Mouse (Mus musculus): ENCODE measurements around the gene Ldb3. TPM values are rescaled to one million over a fixed set of nuclear protein-coding genes. Genes with fewer than 3 reads are reported as not detected.

The Ldb3 gene
- polyA plus RNA-seq, 1 experiment, result 1.1 TPM

- no peak overlapping the region for H3K27ac ChIP-seq (ENCODE audit: control insufficient read depth, insufficient read depth, low read depth, low read length, poor library complexity)
- H3K4me1 ChIP-seq (ENCODE audit: control insufficient read depth, insufficient read depth, low read length), result no peaks in the 10 kb centered on the region
- WGBS, result 80% methylated on average over 17 of the region's 17 CpGs
- no peak overlapping the region for H3K4me3 ChIP-seq (replicated peaks; ENCODE audit: control insufficient read depth, low read depth, low read length)
- TF ChIP-seq POLR2A (IDR thresholded peaks at IDR 0.05; ENCODE audit: borderline replicate concordance, control insufficient read depth, low read depth, low read length), result no peak
- TF ChIP-seq CTCF (IDR thresholded peaks at IDR 0.05; ENCODE audit: control insufficient read depth, insufficient read depth, low read length), result no peak
Observed at GRCm38 (mm10) chr14:34571610-34572387, 16.7 kb downstream of the Ldb3 start.

DNA sequence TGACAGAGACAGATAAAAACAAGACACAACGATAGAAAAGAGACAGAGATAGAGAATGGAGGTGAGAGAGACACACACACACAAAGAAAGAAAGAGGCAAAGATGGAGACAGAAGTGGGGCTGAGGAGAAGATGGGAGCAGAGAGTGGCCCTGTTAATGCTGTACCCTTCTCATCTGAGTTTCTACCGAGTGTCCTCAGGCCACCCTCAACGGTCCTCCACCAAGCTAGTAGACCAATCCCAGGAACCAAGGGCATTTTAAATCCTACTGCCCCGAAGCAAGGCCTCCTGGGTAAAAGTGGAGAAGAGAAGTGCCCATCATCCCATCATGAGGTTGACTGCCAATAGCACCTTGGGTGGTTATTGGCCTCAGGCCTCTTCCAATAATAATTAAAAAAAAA lies 17.6 kb downstream of the Ldb3 start:
- TF ChIP-seq CTCF (IDR thresholded peaks at IDR 0.05; ENCODE audit: control insufficient read depth, insufficient read depth, low read length) (no peak), POLR2A (IDR thresholded peaks at IDR 0.05; ENCODE audit: borderline replicate concordance, control insufficient read depth, low read depth, low read length) (no peak)
- WGBS, result 65% methylated on average over 4 of the region's 4 CpGs

DNA sequence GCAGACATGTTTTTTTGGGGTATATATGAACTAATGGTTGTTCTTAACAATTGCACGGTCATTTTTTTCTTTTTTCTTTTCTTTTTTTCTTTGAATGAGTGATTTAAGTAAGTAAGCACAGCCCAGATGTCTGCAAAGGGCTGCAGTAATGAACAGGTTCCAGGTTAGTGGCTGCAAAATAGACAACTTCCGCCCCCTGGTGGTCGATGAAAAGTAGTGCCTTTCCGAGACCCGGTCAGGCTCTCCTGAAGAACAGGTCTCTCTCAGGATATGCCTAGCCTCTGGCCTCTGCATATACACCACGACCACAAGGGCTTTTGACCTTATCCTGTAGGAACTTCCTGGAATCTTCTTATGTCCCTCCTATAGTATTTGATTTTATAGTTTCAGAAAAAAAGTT lies 18.2 kb downstream of the Ldb3 start:
- Histone ChIP-seq H3K27ac (ENCODE audit: control insufficient read depth, insufficient read depth, low read depth, low read length, poor library complexity) (no peak overlapping the region), H3K4me1 (ENCODE audit: control insufficient read depth, insufficient read depth, low read length) (no peaks in the 10 kb centered on the region), H3K4me3 (replicated peaks; ENCODE audit: control insufficient read depth, low read depth, low read length) (no peak overlapping the region)
- TF ChIP-seq CTCF (IDR thresholded peaks at IDR 0.05; ENCODE audit: control insufficient read depth, insufficient read depth, low read length) (peak; percentile 72), POLR2A (IDR thresholded peaks at IDR 0.05; ENCODE audit: borderline replicate concordance, control insufficient read depth, low read depth, low read length) (no peak)
- 2% methylated on average over 6 of the region's 6 CpGs for WGBS

More for the DNA sequence above, 17.6 kb downstream of the Ldb3 start:
- H3K4me1 ChIP-seq (ENCODE audit: control insufficient read depth, insufficient read depth, low read length), result no peaks in the 10 kb centered on the region
- no peak overlapping the region for H3K4me3 ChIP-seq (replicated peaks; ENCODE audit: control insufficient read depth, low read depth, low read length)
- no peak overlapping the region for H3K27ac ChIP-seq (ENCODE audit: control insufficient read depth, insufficient read depth, low read depth, low read length, poor library complexity)

- no peak for TF ChIP-seq CTCF (IDR thresholded peaks at IDR 0.05; ENCODE audit: control insufficient read depth, insufficient read depth, low read length)
- no peak for TF ChIP-seq POLR2A (IDR thresholded peaks at IDR 0.05; ENCODE audit: borderline replicate concordance, control insufficient read depth, low read depth, low read length)
- H3K27ac ChIP-seq (ENCODE audit: control insufficient read depth, insufficient read depth, low read depth, low read length, poor library complexity), result no peak overlapping the region
- no peaks in the 10 kb centered on the region for H3K4me1 ChIP-seq (ENCODE audit: control insufficient read depth, insufficient read depth, low read length)
- 27% methylated on average over 27 of the region's 27 CpGs for WGBS
- no peak overlapping the region for H3K4me3 ChIP-seq (replicated peaks; ENCODE audit: control insufficient read depth, low read depth, low read length)
Observed at GRCm38 (mm10) chr14:34569534-34570194, 18.8 kb downstream of the Ldb3 start.

- TF ChIP-seq CTCF (IDR thresholded peaks at IDR 0.05; ENCODE audit: control insufficient read depth, insufficient read depth, low read length), result no peak
- no peak for TF ChIP-seq POLR2A (IDR thresholded peaks at IDR 0.05; ENCODE audit: borderline replicate concordance, control insufficient read depth, low read depth, low read length)
- no peak overlapping the region for H3K27ac ChIP-seq (ENCODE audit: control insufficient read depth, insufficient read depth, low read depth, low read length, poor library complexity)
- WGBS, result 79% methylated on average over 4 of the region's 4 CpGs
- H3K4me3 ChIP-seq (replicated peaks; ENCODE audit: control insufficient read depth, low read depth, low read length), result no peak overlapping the region
- no peaks in the 10 kb centered on the region for H3K4me1 ChIP-seq (ENCODE audit: control insufficient read depth, insufficient read depth, low read length)
Observed at GRCm38 (mm10) chr14:34568626-34569025, 19.9 kb downstream of the Ldb3 start.

DNA sequence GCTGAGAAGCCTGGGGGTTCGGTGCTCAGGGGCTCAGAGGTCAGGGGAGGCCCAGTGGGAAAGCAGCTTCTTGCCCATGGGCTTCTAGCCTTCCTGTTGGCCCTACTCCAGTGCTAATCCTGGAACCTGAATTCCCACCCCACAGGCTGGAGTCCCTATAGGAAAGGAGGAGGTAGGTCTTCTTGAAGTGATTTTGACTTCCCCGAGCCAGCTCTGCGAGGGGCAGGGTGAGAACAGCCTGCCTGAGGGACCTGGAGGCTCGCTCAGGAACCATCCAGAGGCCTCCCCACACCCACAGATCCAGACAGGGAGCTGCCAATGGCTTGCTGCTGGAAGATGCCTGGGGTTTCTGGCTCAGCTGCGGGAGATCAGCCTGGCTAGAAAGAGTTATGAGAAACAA lies 20.8 kb downstream of the Ldb3 start:
- WGBS, result 68% methylated on average over 5 of the region's 5 CpGs
- no peak overlapping the region for H3K4me3 ChIP-seq (replicated peaks; ENCODE audit: control insufficient read depth, low read depth, low read length)
- H3K27ac ChIP-seq (ENCODE audit: control insufficient read depth, insufficient read depth, low read depth, low read length, poor library complexity), result no peak overlapping the region
- no peaks in the 10 kb centered on the region for H3K4me1 ChIP-seq (ENCODE audit: control insufficient read depth, insufficient read depth, low read length)
- TF ChIP-seq CTCF (IDR thresholded peaks at IDR 0.05; ENCODE audit: control insufficient read depth, insufficient read depth, low read length) (no peak), POLR2A (IDR thresholded peaks at IDR 0.05; ENCODE audit: borderline replicate concordance, control insufficient read depth, low read depth, low read length) (no peak)

GRCm38 (mm10) chr14:34566530-34566929 lies 22.0 kb downstream of the Ldb3 start:
- 85% methylated on average over 7 of the region's 7 CpGs for WGBS
- TF ChIP-seq CTCF (IDR thresholded peaks at IDR 0.05; ENCODE audit: control insufficient read depth, insufficient read depth, low read length) (no peak), POLR2A (IDR thresholded peaks at IDR 0.05; ENCODE audit: borderline replicate concordance, control insufficient read depth, low read depth, low read length) (no peak)
- H3K4me1 ChIP-seq (ENCODE audit: control insufficient read depth, insufficient read depth, low read length), result no peaks in the 10 kb centered on the region
- no peak overlapping the region for H3K4me3 ChIP-seq (replicated peaks; ENCODE audit: control insufficient read depth, low read depth, low read length)
- no peak overlapping the region for H3K27ac ChIP-seq (ENCODE audit: control insufficient read depth, insufficient read depth, low read depth, low read length, poor library complexity)

DNA sequence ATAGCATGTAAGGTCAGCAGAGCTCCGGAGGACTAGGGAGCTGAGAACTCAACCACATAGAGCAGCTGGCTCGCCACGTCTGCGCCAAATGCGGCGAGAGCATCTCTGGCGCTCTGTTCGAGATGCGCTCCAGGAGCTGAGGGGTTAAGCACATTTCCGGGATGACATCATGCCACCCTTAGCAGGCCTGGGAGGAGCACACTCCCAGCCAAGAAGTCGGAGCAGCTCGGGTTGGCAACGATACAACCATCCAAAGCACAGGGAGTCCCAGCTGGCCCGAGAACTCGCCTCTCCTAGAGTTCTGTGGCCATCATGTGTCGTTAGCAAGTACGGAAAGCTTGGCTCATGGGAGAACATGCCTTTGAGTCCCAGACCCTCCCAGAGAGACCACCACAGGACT lies 22.8 kb downstream of the Ldb3 start:
- TF ChIP-seq CTCF (IDR thresholded peaks at IDR 0.05; ENCODE audit: control insufficient read depth, insufficient read depth, low read length) (no peak), POLR2A (IDR thresholded peaks at IDR 0.05; ENCODE audit: borderline replicate concordance, control insufficient read depth, low read depth, low read length) (no peak)
- Histone ChIP-seq H3K27ac (ENCODE audit: control insufficient read depth, insufficient read depth, low read depth, low read length, poor library complexity) (no peak overlapping the region), H3K4me1 (ENCODE audit: control insufficient read depth, insufficient read depth, low read length) (no peaks in the 10 kb centered on the region), H3K4me3 (replicated peaks; ENCODE audit: control insufficient read depth, low read depth, low read length) (no peak overlapping the region)
- WGBS, result 80% methylated on average over 17 of the region's 17 CpGs

Measured in bone marrow, adult 2 months (tissue).